Mouse (Mus musculus) CH12.LX (cell line): ENCODE measurements around the gene Ccdc142. TPM values are rescaled to one million over a fixed set of nuclear protein-coding genes. Genes with fewer than 3 reads are reported as not detected.

ENCODE experiments used
- DNase-seq: peaks from one replicate; pipeline ENCODE4 v3.0.0-alpha.2; 2013; ENCODE audit errors: extremely low read depth
- H3K27ac ChIP-seq: 2 replicates; pipeline ENCODE4 v1.5.1; 2012; ENCODE audit warnings: low read depth, mild to moderate bottlenecking, control low read depth, moderate library complexity; ENCODE audit not compliant: insufficient read depth
- H3K27me3 ChIP-seq: replicated peaks from 2 replicates; pipeline ENCODE3; 2012; ENCODE audit warnings: inconsistent platforms
- H3K36me3 ChIP-seq, 2 experiments: replicated peaks in 1 of 2; 2 replicates each; pipeline versions ENCODE3 to v1.6.1; 2012; ENCODE audit warnings: inconsistent platforms in 1 of 2, low read length in 1 of 2, mild to moderate bottlenecking in 1 of 2, mixed read lengths in 1 of 2, moderate library complexity in 1 of 2; ENCODE audit not compliant: control insufficient read depth in 1 of 2, insufficient read depth in 1 of 2
- H3K4me1 ChIP-seq, 2 experiments: 2 replicates each; pipeline ENCODE4 v1.6.1; 2012; ENCODE audit warnings: inconsistent platforms in 1 of 2, moderate library complexity in 1 of 2; ENCODE audit not compliant: insufficient read depth in 2 of 2, control insufficient read depth in 1 of 2
- H3K4me2 ChIP-seq: 2 replicates; pipeline ENCODE4 v1.6.1; 2012; ENCODE audit warnings: low read depth, mild to moderate bottlenecking, control low read depth; ENCODE audit not compliant: poor library complexity, insufficient read depth, severe bottlenecking
- H3K4me3 ChIP-seq, 3 experiments: fragments of 150-350 bp in 1 of 3; sonication (generic) in 1 of 3; replicated peaks in 1 of 3; 2 replicates each; pipeline versions ENCODE3 to v1.5.1; 2011 to 2012; ENCODE audit warnings: low read depth in 2 of 3, low read length in 2 of 3, mild to moderate bottlenecking in 2 of 3, moderate library complexity in 2 of 3, control low read depth in 1 of 3, improper control_type of control experiment in 1 of 3, inconsistent platforms in 1 of 3, mixed read lengths in 1 of 3; ENCODE audit not compliant: poor library complexity in 1 of 3
- H3K79me2 ChIP-seq: replicated peaks from 2 replicates; pipeline ENCODE4 v1.6.1; 2012; ENCODE audit warnings: mild to moderate bottlenecking, moderate library complexity; ENCODE audit not compliant: control insufficient read depth, poor library complexity, insufficient read depth, severe bottlenecking; ENCODE audit errors: extremely low read depth
- H3K9ac ChIP-seq: 2 replicates; pipeline ENCODE4 v1.6.1; 2012; ENCODE audit warnings: low read depth, mild to moderate bottlenecking, control low read depth, moderate library complexity; ENCODE audit not compliant: insufficient read depth
- H3K9me3 ChIP-seq: replicated peaks from 2 replicates; pipeline ENCODE3; 2012; ENCODE audit warnings: low read length, inconsistent platforms, mixed read lengths
- BHLHE40 ChIP-seq: IDR thresholded peaks from 2 replicates; pipeline ENCODE4 v1.6.1; 2011; ENCODE audit warnings: mild to moderate bottlenecking, low read depth, low read length, improper control_type of control experiment
- CHD2 ChIP-seq: IDR thresholded peaks from 2 replicates; pipeline ENCODE4 v1.6.1; 2011; ENCODE audit warnings: low read length, improper control_type of control experiment
- CTCF ChIP-seq, 2 experiments: IDR thresholded peaks in 1 of 2; conservative IDR thresholded peaks in 1 of 2; 2 replicates each; pipeline ENCODE4 v1.5.1; 2011 to 2012; ENCODE audit warnings: low read depth in 2 of 2, low read length in 2 of 2, improper control_type of control experiment in 1 of 2, inconsistent platforms in 1 of 2, mild to moderate bottlenecking in 1 of 2, moderate library complexity in 1 of 2
- E2F4 ChIP-seq: IDR thresholded peaks from 2 replicates; pipeline ENCODE4 v1.6.1; 2011; ENCODE audit warnings: low read depth, low read length, improper control_type of control experiment; ENCODE audit not compliant: insufficient replicate concordance
- ELF1 ChIP-seq: IDR thresholded peaks from 2 replicates; pipeline ENCODE4 v1.6.1; 2014; ENCODE audit warnings: low read depth, mild to moderate bottlenecking, inconsistent platforms, low read length, improper control_type of control experiment
- EP300 ChIP-seq: IDR thresholded peaks from 2 replicates; pipeline ENCODE4 v1.6.1; 2011; ENCODE audit warnings: low read length, improper control_type of control experiment
- ETS1 ChIP-seq: conservative IDR thresholded peaks from 2 replicates; pipeline ENCODE4 v1.6.1; 2012; ENCODE audit warnings: low read depth, mild to moderate bottlenecking, inconsistent platforms, low read length, improper control_type of control experiment, moderate library complexity
- HCFC1 ChIP-seq: IDR thresholded peaks from 2 replicates; pipeline ENCODE4 v1.6.1; 2012; ENCODE audit warnings: low read depth, mild to moderate bottlenecking, inconsistent platforms, low read length, improper control_type of control experiment
- IRF4 ChIP-seq: IDR thresholded peaks from 2 replicates; pipeline ENCODE4 v1.6.1; 2014; ENCODE audit warnings: low read depth, mild to moderate bottlenecking, inconsistent platforms, low read length, improper control_type of control experiment
- JUN ChIP-seq: IDR thresholded peaks from 2 replicates; pipeline ENCODE4 v1.6.1; 2011; ENCODE audit warnings: low read depth, mild to moderate bottlenecking, low read length, improper control_type of control experiment, moderate library complexity; ENCODE audit not compliant: insufficient read depth
- JUND ChIP-seq: conservative IDR thresholded peaks from 2 replicates; pipeline ENCODE4 v1.6.1; 2011; ENCODE audit warnings: low read depth, low read length, improper control_type of control experiment
- KAT2A ChIP-seq: IDR thresholded peaks from 2 replicates; pipeline ENCODE4 v1.6.1; 2012; ENCODE audit warnings: low read length, improper control_type of control experiment, inconsistent platforms; ENCODE audit not compliant: insufficient replicate concordance
- MAX ChIP-seq: IDR thresholded peaks from 2 replicates; pipeline ENCODE4 v1.6.1; 2011; ENCODE audit warnings: low read length, improper control_type of control experiment
- MAZ ChIP-seq: IDR thresholded peaks from 2 replicates; pipeline ENCODE4 v1.6.1; 2012; ENCODE audit warnings: low read depth, mild to moderate bottlenecking, inconsistent platforms, low read length, improper control_type of control experiment, moderate library complexity
- MEF2A ChIP-seq: IDR thresholded peaks from 2 replicates; pipeline ENCODE4 v1.6.1; 2014; ENCODE audit warnings: low read depth, mild to moderate bottlenecking, inconsistent platforms, low read length, improper control_type of control experiment, borderline replicate concordance
- MXI1 ChIP-seq: IDR thresholded peaks from 2 replicates; pipeline ENCODE4 v1.6.1; 2011; ENCODE audit warnings: mild to moderate bottlenecking, low read depth, low read length, improper control_type of control experiment
- MYC ChIP-seq: IDR thresholded peaks from 2 replicates; pipeline ENCODE4 v1.6.1; 2011; ENCODE audit warnings: low read depth, mild to moderate bottlenecking, improper control_type of control experiment, low read length
- NELFE ChIP-seq: IDR thresholded peaks from 2 replicates; pipeline ENCODE4 v1.6.1; 2011; ENCODE audit warnings: low read depth, low read length, improper control_type of control experiment
- NRF1 ChIP-seq: IDR thresholded peaks from 2 replicates; pipeline ENCODE4 v1.6.1; 2014; ENCODE audit warnings: low read depth, mild to moderate bottlenecking, inconsistent platforms, low read length, improper control_type of control experiment, moderate library complexity
- PAX5 ChIP-seq: IDR thresholded peaks from 2 replicates; pipeline ENCODE4 v1.6.1; 2012; ENCODE audit warnings: low read length, inconsistent platforms, mixed read lengths
- POLR2A ChIP-seq: IDR thresholded peaks from 2 replicates; pipeline ENCODE4 v1.6.1; 2011; ENCODE audit warnings: low read depth, mild to moderate bottlenecking, improper control_type of control experiment, low read length
- POLR2AphosphoS2 ChIP-seq: IDR thresholded peaks from 2 replicates; pipeline ENCODE4 v1.6.1; 2011; ENCODE audit warnings: low read depth, low read length, improper control_type of control experiment
- RAD21 ChIP-seq: IDR thresholded peaks from 2 replicates; pipeline ENCODE4 v1.6.1; 2011; ENCODE audit warnings: low read depth, mild to moderate bottlenecking, low read length, improper control_type of control experiment, moderate library complexity
- RCOR1 ChIP-seq: conservative IDR thresholded peaks from 2 replicates; pipeline ENCODE4 v1.6.1; 2012; ENCODE audit warnings: low read depth, mild to moderate bottlenecking, inconsistent platforms, low read length, improper control_type of control experiment
- SIN3A ChIP-seq: IDR thresholded peaks from 2 replicates; pipeline ENCODE4 v1.6.1; 2012; ENCODE audit warnings: low read length, improper control_type of control experiment, inconsistent platforms
- SMC3 ChIP-seq: IDR thresholded peaks from 2 replicates; pipeline ENCODE4 v1.6.1; 2011; ENCODE audit warnings: low read depth, low read length, improper control_type of control experiment
- TBP ChIP-seq: conservative IDR thresholded peaks from 2 replicates; pipeline ENCODE4 v1.6.1; 2011; ENCODE audit warnings: low read depth, low read length, improper control_type of control experiment
- TCF12 ChIP-seq: IDR thresholded peaks from 2 replicates; pipeline ENCODE4 v1.6.1; 2014; ENCODE audit warnings: low read depth, mild to moderate bottlenecking, inconsistent platforms, low read length, improper control_type of control experiment
- UBTF ChIP-seq: IDR thresholded peaks from 2 replicates; pipeline ENCODE4 v1.6.1; 2012; ENCODE audit warnings: low read depth, mild to moderate bottlenecking, inconsistent platforms, low read length, improper control_type of control experiment, moderate library complexity
- USF1 ChIP-seq: IDR thresholded peaks from 2 replicates; pipeline ENCODE4 v1.6.1; 2014; ENCODE audit warnings: low read depth, mild to moderate bottlenecking, inconsistent platforms, low read length, improper control_type of control experiment
- USF2 ChIP-seq: conservative IDR thresholded peaks from 2 replicates; pipeline ENCODE4 v1.6.1; 2011; ENCODE audit warnings: low read depth, low read length, improper control_type of control experiment
- ZC3H11A ChIP-seq: IDR thresholded peaks from 2 replicates; pipeline ENCODE4 v1.6.1; 2012; ENCODE audit warnings: low read depth, mild to moderate bottlenecking, inconsistent platforms, low read length, improper control_type of control experiment
- ZKSCAN1 ChIP-seq: IDR thresholded peaks from 2 replicates; pipeline ENCODE4 v1.6.1; 2012; ENCODE audit warnings: low read depth, inconsistent platforms, low read length, improper control_type of control experiment, borderline replicate concordance
- ZMIZ1 ChIP-seq: IDR thresholded peaks from 2 replicates; pipeline ENCODE4 v1.6.1; 2012; ENCODE audit warnings: low read depth, mild to moderate bottlenecking, inconsistent platforms, low read length, improper control_type of control experiment
- ZNF384 ChIP-seq: IDR thresholded peaks from 2 replicates; pipeline ENCODE4 v1.6.1; 2012; ENCODE audit warnings: low read depth, low read length, improper control_type of control experiment, inconsistent platforms
- dilution Hi-C: fragments of 300-500 bp; cut with MboI; formaldehyde crosslinking; loops from 2 replicates; pipeline ENCODE4 v1.14.3; 2020; ENCODE audit warnings: low sequenced_read_pairs; ENCODE audit not compliant: extremely low pct_unique_long_range_greater_than_20kb, extremely low pct_ligation_motif_present
- in situ Hi-C: fragments of 300-500 bp; cut with MboI; formaldehyde crosslinking; loops from 3 replicates; pipeline ENCODE4 v1.14.3; 2019; ENCODE audit warnings: low sequenced_read_pairs, low pct_ligation_motif_present, low pct_unique_long_range_greater_than_20kb, mixed read lengths
- polyA plus RNA-seq: library from polyadenylated mRNA; unstranded; fragments of >175 nt; gene quantifications from 2 replicates; pipeline ENCODE4 v1.2.1, GENCODE M21; 2012; ENCODE audit warnings: low read depth; ENCODE audit not compliant: insufficient read length
- total RNA-seq, 2 experiments: library from RNA; depleted of rRNA; stranded (reverse); fragments of 300-350 nt in 1 of 2; fragments of >200 nt in 1 of 2; gene quantifications; 2 replicates each; pipeline ENCODE4 v1.2.3; 2012 to 2014

Ccdc142 gene
- total RNA-seq (2012; rRNA removed) (3.1 and 3.2 TPM in 2 replicates), total RNA-seq (2014; rRNA removed) (0.38 and 0.59 TPM in 2 replicates), polyA plus RNA-seq (1.1 and 1.7 TPM in 2 replicates)

DNA sequence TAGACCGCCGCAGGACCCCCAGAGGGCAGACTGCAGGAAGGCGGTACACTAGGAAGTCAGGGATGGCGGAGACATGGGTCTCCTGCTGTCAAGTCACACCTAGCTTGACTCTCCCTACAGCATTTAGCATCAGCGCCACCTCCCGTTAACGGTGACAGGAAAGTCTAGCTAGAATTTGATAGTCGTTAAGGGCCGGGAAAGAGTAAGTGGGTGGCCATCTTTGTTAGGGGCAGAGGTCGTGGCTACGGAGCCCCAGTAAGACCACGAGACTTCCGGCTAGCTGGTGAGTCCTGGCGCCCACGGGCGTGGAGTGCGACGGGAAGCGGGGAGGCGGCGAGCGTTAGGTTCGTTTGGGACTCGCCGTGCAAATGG lies at the start of gene Ccdc142, which contains the start of gene Gm42688:
TSS of gene Ccdc142 (plus strand) at position 286 of the 372 bp plus-strand sequence.
TSS of gene Gm42688 (plus strand) at position 302 of the 372 bp plus-strand sequence.
- dilution Hi-C loops = no loop called here
- H3K4me3 ChIP-seq = peak within 1 kb of the TSS; percentile 60 to 99 (median 87)
- no peaks in the 10 kb centered on the region for H3K79me2 ChIP-seq
- H3K4me2 ChIP-seq = peak within 1 kb of the TSS; percentile 68
- peak; percentile 91 for DNase-seq
- TF ChIP-seq TCF12 (peak; percentile 57), MYC (peak; percentile 63; the same call in 1 of the 2 replicates), MAZ (0 out of 2 replicates have a peak, but pooled peaks have one; percentile 7), ZMIZ1 (no peak), SMC3 (peak; percentile 85), ZKSCAN1 (no peak), POLR2A (peak; percentile 74), JUN (no peak), NELFE (peak; percentile 65; the same call in 1 of the 2 replicates), CTCF (conservative IDR thresholded peaks at IDR 0.05 in 1 of 2, IDR thresholded peaks at IDR 0.05 in 1 of 2; ENCODE audit: low read depth in 2 of 2, low read length in 2 of 2) (peak in 1 of 2 experiments; percentile 87; a peak in 2 of 4 replicates), MAX (peak; percentile 49; the same call in 1 of the 2 replicates), POLR2AphosphoS2 (no peak), SIN3A (peak; percentile 68), TBP (peak; percentile 43; the same call in 1 of the 2 replicates), ETS1 (no peak; the same call in 1 of the 2 replicates), USF2 (no peak), JUND (no peak; the same call in 1 of the 2 replicates), BHLHE40 (peak; percentile 72), RCOR1 (no peak; the same call in 1 of the 2 replicates), EP300 (no peak), KAT2A (peak; percentile 76; the same call in 1 of the 2 replicates), MEF2A (no peak; the same call in 1 of the 2 replicates), ZNF384 (no peak), PAX5 (no peak), UBTF (no peak), ELF1 (peak; percentile 88), CHD2 (peak; percentile 61; the same call in 1 of the 2 replicates), HCFC1 (peak; percentile 94), ZC3H11A (no peak), E2F4 (peak; percentile 68; the same call in 1 of the 2 replicates), USF1 (peak; percentile 57), RAD21 (peak; percentile 63), NRF1 (peak; percentile 68), IRF4 (peak; percentile 31; the same call in 1 of the 2 replicates), MXI1 (peak; percentile 82)
- H3K27ac ChIP-seq = peak within 1 kb of the TSS; percentile 71
- peak within 1 kb of the TSS; percentile 86 for H3K9ac ChIP-seq
- H3K27me3 ChIP-seq = peaks cover 9% of the 10 kb centered on the region
- H3K9me3 ChIP-seq = peaks cover 2% of the 10 kb centered on the region
- in situ Hi-C loops = loop anchor here (5.0 kb wide), 2 partner anchors 104 to 189 kb away; no protein-coding TSS in a partner anchor
- peaks cover 0 to 28% of the 10 kb centered on the region in 2 experiments for H3K36me3 ChIP-seq
- H3K4me1 ChIP-seq = peaks cover 9 to 24% of the 10 kb centered on the region in 2 experiments; a peak in 3 of 4 replicates
